Mouse (Mus musculus) small intestine, adult 2 months (tissue): ENCODE results near the gene Szt2. TPM values are rescaled to one million over a fixed set of nuclear protein-coding genes. Genes with fewer than 3 reads are reported as not detected.

Experiments used
- H3K27ac ChIP-seq: fragments of 200-500 bp; 2 replicates; pipeline ENCODE4 v1.5.1; 2012; ENCODE audit warnings: low read depth, low read length, control low read depth, inconsistent platforms; ENCODE audit not compliant: insufficient read depth
- H3K27me3 ChIP-seq: fragments of 200-500 bp; 2 replicates; pipeline ENCODE4 v1.6.1; 2012; ENCODE audit warnings: mild to moderate bottlenecking, moderate library complexity, low read length, inconsistent platforms; ENCODE audit not compliant: control insufficient read depth, insufficient read depth
- H3K36me3 ChIP-seq: fragments of 200-500 bp; 2 replicates; pipeline ENCODE4 v1.6.1; 2012; ENCODE audit warnings: mild to moderate bottlenecking, low read length, control low read depth, inconsistent platforms; ENCODE audit not compliant: control insufficient read depth, insufficient read depth
- H3K4me1 ChIP-seq: fragments of 200-500 bp; 2 replicates; pipeline ENCODE4 v1.6.1; 2012; ENCODE audit warnings: low read length, inconsistent platforms, mixed read lengths; ENCODE audit not compliant: control insufficient read depth, insufficient read depth, insufficient read length
- H3K4me3 ChIP-seq: fragments of 200-500 bp; 2 replicates; pipeline ENCODE4 v1.5.1; 2012; ENCODE audit warnings: low read depth, mild to moderate bottlenecking, control low read depth, inconsistent platforms, low read length, moderate library complexity
- CTCF ChIP-seq: fragments of 200-500 bp; IDR thresholded peaks from 2 replicates; pipeline ENCODE4 v1.5.1; 2012; ENCODE audit warnings: low read depth, mild to moderate bottlenecking, control low read depth, inconsistent platforms, low read length, moderate library complexity, mixed read lengths; ENCODE audit not compliant: insufficient replicate concordance, insufficient read length; ENCODE audit errors: extremely low read depth
- POLR2A ChIP-seq: fragments of 200-500 bp; IDR thresholded peaks from 2 replicates; pipeline ENCODE4 v1.6.1; 2012; ENCODE audit warnings: low read depth, mild to moderate bottlenecking, control low read depth, inconsistent platforms, low read length, moderate library complexity
- WGBS: fragments of 180-500 bp; shearing (Covaris S2); methylation state at CpG from one replicate; pipeline ENCODE4 v1.1.7; 2018; 5-methylcytosine and 5-hydroxymethylcytosine counted together
- polyA plus RNA-seq: library from polyadenylated mRNA; depleted of rRNA; stranded (reverse); fragments of >200 nt; gene quantifications from 2 replicates; pipeline ENCODE4 v1.2.3, GENCODE M21; 2012; rRNA removed

Szt2 gene
- polyA plus RNA-seq, 1 experiment, result 35.1 TPM

DNA sequence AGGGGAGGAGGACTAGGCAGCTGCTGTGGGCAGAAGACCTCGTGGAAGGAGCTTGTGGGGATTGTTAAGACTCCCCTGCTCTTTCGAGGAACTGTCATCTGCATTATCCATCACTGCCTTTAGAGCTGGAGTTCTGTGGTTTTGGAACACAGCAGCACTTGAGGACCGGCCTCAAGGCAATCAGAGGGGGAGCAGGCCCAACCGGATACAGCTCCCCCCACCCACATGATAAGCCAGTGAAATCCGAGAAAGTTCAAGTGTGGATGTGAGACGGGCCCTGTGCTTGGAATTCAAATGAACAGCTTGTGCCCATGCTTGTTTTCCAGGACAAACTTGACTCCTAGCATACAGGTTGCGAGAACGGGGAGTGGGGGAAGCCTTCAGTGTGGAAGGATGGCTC is 93.8 kb downstream of the Szt2 start:
- H3K4me3 ChIP-seq, result no peak overlapping the region
- no peaks in the 10 kb centered on the region for H3K27me3 ChIP-seq
- no peak overlapping the region for H3K27ac ChIP-seq
- WGBS, result 61% methylated on average over 8 of the region's 8 CpGs
- no peak for TF ChIP-seq CTCF
- TF ChIP-seq POLR2A, result no peak
- H3K36me3 ChIP-seq, result no peaks in the 10 kb centered on the region
- no peaks in the 10 kb centered on the region; the same call in 1 of the 2 replicates for H3K4me1 ChIP-seq

Other genes with a start within 250 kb of the Szt2 start
- gene Kdm4a, start 229.2 kb downstream of the Szt2 start, polyA plus RNA-seq, result 9.9 and 21.9 TPM in 2 replicates
- gene Ptprf, start 117.9 kb downstream of the Szt2 start, polyA plus RNA-seq, result 133 and 257 TPM in 2 replicates
- gene Med8, start 64 bp upstream of the Szt2 start, polyA plus RNA-seq, result 10.7 and 19.5 TPM in 2 replicates
- gene Elovl1, start 18.8 kb upstream of the Szt2 start, polyA plus RNA-seq, result 128 and 324 TPM in 2 replicates
- 22.3 and 42.8 TPM in 2 replicates for gene Cdc20, start 28.1 kb upstream of the Szt2 start, polyA plus RNA-seq
- gene Mpl, start 48.2 kb upstream of the Szt2 start, polyA plus RNA-seq, result 0.08 TPM in 1 of 2 replicates, not detected in the other
- gene Tie1, start 80.8 kb upstream of the Szt2 start, polyA plus RNA-seq, result 8.6 and 16.2 TPM in 2 replicates
- gene 2610528J11Rik, start 117.7 kb upstream of the Szt2 start, polyA plus RNA-seq, result 62.2 and 164 TPM in 2 replicates
- gene Tmem125, start 134.8 kb upstream of the Szt2 start, polyA plus RNA-seq, result 37.2 and 68.8 TPM in 2 replicates
- gene Cfap57, start 211.5 kb upstream of the Szt2 start, polyA plus RNA-seq, result not detected in 2 replicates
- 4.5 and 11.2 TPM in 2 replicates for gene Ebna1bp2, start 211.5 kb upstream of the Szt2 start, polyA plus RNA-seq
- not detected in 2 replicates for gene Olfr62, start 249.7 kb upstream of the Szt2 start, polyA plus RNA-seq